Mouse (Mus musculus) liver, embryonic 11.5 days (tissue): Measurements from ENCODE around the gene Morn1. TPM values are rescaled to one million over a fixed set of nuclear protein-coding genes. Genes with fewer than 3 reads are reported as not detected.
A peak's percentile ranks its signal among the peaks of the same experiment; 100 is the strongest.

Experiments
- ATAC-seq: fragments of 200-750 bp; cut with Nextera tagmentation; replicated peaks from 2 replicates; pipeline ENCODE4 v1.8.0; 2017; ENCODE audit warnings: moderate number of reproducible peaks, mild to moderate bottlenecking, moderate TSS enrichment, moderate library complexity; ENCODE audit not compliant: low FRiP score
- DNase-seq: peaks from one replicate; pipeline ENCODE4 v3.0.0-alpha.2; 2017; ENCODE audit warnings: low spot score
- H3K27ac ChIP-seq: fragments of 300-500 bp; sonication (generic); 2 replicates; pipeline ENCODE4 v1.5.1; 2014; ENCODE audit warnings: mild to moderate bottlenecking, low read depth, low read length, control low read depth
- H3K27me3 ChIP-seq: fragments of 300-500 bp; sonication (generic); replicated peaks from 2 replicates; pipeline ENCODE4 v1.6.1; 2014; ENCODE audit warnings: low read length, mixed read lengths; ENCODE audit not compliant: control insufficient read depth, insufficient read depth
- H3K36me3 ChIP-seq: fragments of 300-500 bp; sonication (generic); 2 replicates; pipeline ENCODE4 v1.6.1; 2014; ENCODE audit warnings: mild to moderate bottlenecking, low read length, moderate library complexity, mixed read lengths; ENCODE audit not compliant: control insufficient read depth, insufficient read depth
- H3K4me1 ChIP-seq: fragments of 300-500 bp; sonication (generic); replicated peaks from 2 replicates; pipeline ENCODE4 v1.6.1; 2014; ENCODE audit warnings: low read length, mixed read lengths; ENCODE audit not compliant: control insufficient read depth, insufficient read depth
- H3K4me2 ChIP-seq: fragments of 300-500 bp; sonication (generic); 2 replicates; pipeline ENCODE4 v1.6.1; 2014; ENCODE audit warnings: mild to moderate bottlenecking, control low read depth, moderate library complexity
- H3K4me3 ChIP-seq: fragments of 300-500 bp; sonication (generic); 2 replicates; pipeline ENCODE4 v1.5.1; 2014; ENCODE audit warnings: low read depth, low read length, control low read depth
- H3K9ac ChIP-seq: fragments of 300-500 bp; sonication (generic); 2 replicates; pipeline ENCODE4 v1.6.1; 2014; ENCODE audit warnings: low read depth, low read length, control low read depth
- H3K9me3 ChIP-seq: fragments of 300-500 bp; sonication (generic); 2 replicates; pipeline ENCODE4 v1.6.1; 2016; ENCODE audit warnings: low read length, inconsistent platforms, mixed read lengths; ENCODE audit not compliant: control insufficient read depth
- WGBS: fragments of 180-500 bp; shearing (Covaris S2); extraction: QIAGEN DNeasy Blood & Tissue Kit; methylation state at CpG from one replicate; pipeline ENCODE4 v1.1.7; 2014; 5-methylcytosine and 5-hydroxymethylcytosine counted together
- polyA plus RNA-seq: library from polyadenylated mRNA; unstranded; fragments of >200 nt; fragmentation: Nextera tagmentation; extraction: Ambion mirVana; gene quantifications from 2 replicates; pipeline ENCODE4 v1.2.1, GENCODE M21; 2014

Gene Morn1
- polyA plus RNA-seq, 1 experiment from 2014 or later: 3.5 TPM

GRCm38 (mm10) chr4:155125310-155125709 is 38.9 kb downstream of the Morn1 start:
- ATAC-seq (peak; percentile 53), DNase-seq (no peak)
- Histone ChIP-seq H3K9me3 (no peaks in the 10 kb centered on the region), H3K9ac (no peak overlapping the region), H3K4me3 (no peak overlapping the region), H3K27ac (no peak overlapping the region), H3K27me3 (no peaks in the 10 kb centered on the region), H3K36me3 (no peaks in the 10 kb centered on the region), H3K4me1 (peaks cover 38% of the 10 kb centered on the region), H3K4me2 (no peak overlapping the region)
- 22% methylated on average over 7 of the region's 7 CpGs for WGBS

- Histone ChIP-seq H3K36me3 (no peaks in the 10 kb centered on the region), H3K9ac (no peak overlapping the region), H3K4me2 (no peak overlapping the region), H3K27me3 (no peaks in the 10 kb centered on the region), H3K9me3 (no peaks in the 10 kb centered on the region), H3K4me3 (no peak overlapping the region), H3K4me1 (peaks cover 30% of the 10 kb centered on the region), H3K27ac (no peak overlapping the region)
- ATAC-seq (no peak), DNase-seq (no peak)
- WGBS: 82% methylated on average over 5 of the region's 5 CpGs
Observed at GRCm38 (mm10) chr4:155126194-155126593, 39.8 kb downstream of the Morn1 start.

GRCm38 (mm10) chr4:155126602-155127372 is 40.4 kb downstream of the Morn1 start:
- DNase-seq: no peak
- Histone ChIP-seq H3K27ac (no peak overlapping the region), H3K27me3 (no peaks in the 10 kb centered on the region), H3K9me3 (no peaks in the 10 kb centered on the region), H3K4me1 (peaks cover 25% of the 10 kb centered on the region), H3K4me2 (no peak overlapping the region), H3K4me3 (no peak overlapping the region), H3K9ac (no peak overlapping the region), H3K36me3 (no peaks in the 10 kb centered on the region)
- 75% methylated on average over 7 of the region's 7 CpGs for WGBS
- ATAC-seq: no peak

GRCm38 (mm10) chr4:155128411-155128810 is 42.0 kb downstream of the Morn1 start:
- H3K27me3 ChIP-seq: no peaks in the 10 kb centered on the region
- no peaks in the 10 kb centered on the region for H3K9me3 ChIP-seq
- DNase-seq: no peak
- H3K36me3 ChIP-seq: no peaks in the 10 kb centered on the region
- 88% methylated on average over 15 of the region's 15 CpGs for whole genome bisulfite sequencing
- no peak overlapping the region for H3K9ac ChIP-seq
- no peak overlapping the region for H3K27ac ChIP-seq
- no peak overlapping the region for H3K4me2 ChIP-seq
- ATAC-seq: no peak
- H3K4me3 ChIP-seq: no peak overlapping the region
- peaks cover 18% of the 10 kb centered on the region for H3K4me1 ChIP-seq

- ATAC-seq (no peak), DNase-seq (no peak)
- no peak overlapping the region for H3K9ac ChIP-seq
- no peak overlapping the region for H3K4me3 ChIP-seq
- no peaks in the 10 kb centered on the region for H3K36me3 ChIP-seq
- peaks cover 17% of the 10 kb centered on the region for H3K4me1 ChIP-seq
- H3K4me2 ChIP-seq: no peak overlapping the region
- WGBS: 87% methylated on average over 10 of the region's 10 CpGs
- H3K27ac ChIP-seq: no peak overlapping the region
- no peaks in the 10 kb centered on the region for H3K27me3 ChIP-seq
- H3K9me3 ChIP-seq: no peaks in the 10 kb centered on the region
Observed at GRCm38 (mm10) chr4:155129132-155129917, 42.9 kb downstream of the Morn1 start.

- 78% methylated on average over 14 of the region's 14 CpGs for WGBS
- no peak overlapping the region for H3K4me2 ChIP-seq
- H3K9ac ChIP-seq: no peak overlapping the region
- H3K27ac ChIP-seq: no peak overlapping the region
- ATAC-seq: no peak
- DNase-seq: no peak
- no peak overlapping the region for H3K4me3 ChIP-seq
- no peaks in the 10 kb centered on the region for H3K36me3 ChIP-seq
- no peaks in the 10 kb centered on the region for H3K27me3 ChIP-seq
- H3K9me3 ChIP-seq: no peaks in the 10 kb centered on the region
- peaks cover 13% of the 10 kb centered on the region for H3K4me1 ChIP-seq
Observed at GRCm38 (mm10) chr4:155129996-155130395, 43.6 kb downstream of the Morn1 start.

GRCm38 (mm10) chr4:155130616-155131015 is 44.2 kb downstream of the Morn1 start:
- WGBS: 69% methylated on average over 7 of the region's 7 CpGs
- H3K4me2 ChIP-seq: no peak overlapping the region
- H3K4me1 ChIP-seq: peaks cover 9% of the 10 kb centered on the region
- H3K27ac ChIP-seq: no peak overlapping the region
- no peak overlapping the region for H3K4me3 ChIP-seq
- DNase-seq (no peak), ATAC-seq (no peak)
- H3K27me3 ChIP-seq: no peaks in the 10 kb centered on the region
- no peak overlapping the region for H3K9ac ChIP-seq
- H3K9me3 ChIP-seq: no peaks in the 10 kb centered on the region
- H3K36me3 ChIP-seq: no peaks in the 10 kb centered on the region

GRCm38 (mm10) chr4:155133188-155133587 is 46.8 kb downstream of the Morn1 start:
- Histone ChIP-seq H3K9me3 (no peaks in the 10 kb centered on the region), H3K4me1 (peaks cover 14% of the 10 kb centered on the region), H3K9ac (no peak overlapping the region), H3K27ac (no peak overlapping the region), H3K36me3 (no peaks in the 10 kb centered on the region), H3K27me3 (no peaks in the 10 kb centered on the region), H3K4me2 (no peak overlapping the region), H3K4me3 (no peak overlapping the region)
- ATAC-seq (no peak), DNase-seq (no peak)
- 27% methylated on average over 3 of the region's 3 CpGs for WGBS
